Mouse (Mus musculus) MEL (cell line): ENCODE measurements at regions not wholly inside any gene's neighbourhood (a gene's known extent, or its start where the extent isn't known, plus 50 kb on each side); places are given as distances from the start of the nearest gene placed in this dataset.

Source experiments
- DNase-seq: peaks from one replicate; pipeline ENCODE4 v3.0.0; 2011; ENCODE audit warnings: low read depth, low spot score
- H3K27ac ChIP-seq: 2 replicates; pipeline ENCODE4 v1.5.1; 2012; ENCODE audit warnings: low read depth, mild to moderate bottlenecking, control low read depth, low read length, moderate library complexity; ENCODE audit not compliant: control insufficient read depth
- H3K27me3 ChIP-seq, 2 experiments: fragments of 150-350 bp in 1 of 2; sonication (generic) in 1 of 2; 2 replicates each; pipeline ENCODE4 v1.6.1; 2012; ENCODE audit warnings: low read length in 2 of 2, mild to moderate bottlenecking in 2 of 2, improper control_type of control experiment in 1 of 2, moderate library complexity in 1 of 2; ENCODE audit not compliant: insufficient read depth in 2 of 2, control insufficient read depth in 1 of 2
- H3K36me3 ChIP-seq, 2 experiments: 2 replicates each; pipeline ENCODE4 v1.6.1; 2012 to 2014; ENCODE audit warnings: low read length in 2 of 2, improper control_type of control experiment in 1 of 2, inconsistent platforms in 1 of 2, mild to moderate bottlenecking in 1 of 2; ENCODE audit not compliant: insufficient read depth in 2 of 2, control insufficient read depth in 1 of 2
- H3K4me1 ChIP-seq, 2 experiments: fragments of 150-350 bp in 1 of 2; sonication (generic) in 1 of 2; 2 replicates each; pipeline ENCODE4 v1.6.1; 2012; ENCODE audit warnings: low read length in 2 of 2, improper control_type of control experiment in 1 of 2, mild to moderate bottlenecking in 1 of 2; ENCODE audit not compliant: insufficient read depth in 2 of 2, control insufficient read depth in 1 of 2
- H3K4me3 ChIP-seq, 2 experiments: fragments of 150-350 bp in 1 of 2; sonication (generic) in 1 of 2; 2 replicates each; pipeline ENCODE4 v1.5.1; 2012; ENCODE audit warnings: low read depth in 2 of 2, low read length in 2 of 2, mild to moderate bottlenecking in 2 of 2, moderate library complexity in 2 of 2, control low read depth in 1 of 2, improper control_type of control experiment in 1 of 2; ENCODE audit not compliant: control insufficient read depth in 1 of 2, insufficient read depth in 1 of 2
- H3K79me2 ChIP-seq: 2 replicates; pipeline ENCODE4 v1.6.1; 2012; ENCODE audit warnings: mild to moderate bottlenecking, low read length, moderate library complexity; ENCODE audit not compliant: control insufficient read depth, poor library complexity, insufficient read depth
- H3K9ac ChIP-seq: 2 replicates; pipeline ENCODE4 v1.6.1; 2012; ENCODE audit warnings: low read depth, mild to moderate bottlenecking, control low read depth, low read length, moderate library complexity; ENCODE audit not compliant: control insufficient read depth, poor library complexity, severe bottlenecking
- H3K9me3 ChIP-seq: fragments of 150-350 bp; sonication (generic); replicated peaks from 2 replicates; pipeline ENCODE4 v1.6.1; 2012; ENCODE audit warnings: mild to moderate bottlenecking, low read length, improper control_type of control experiment, moderate library complexity; ENCODE audit not compliant: insufficient read depth
- CHD2 ChIP-seq: IDR thresholded peaks from 2 replicates; pipeline ENCODE4 v1.6.1; 2011; ENCODE audit warnings: low read length, improper control_type of control experiment
- E2F4 ChIP-seq: IDR thresholded peaks from 2 replicates; pipeline ENCODE4 v1.6.1; 2011; ENCODE audit warnings: low read depth, low read length, improper control_type of control experiment, borderline replicate concordance
- ELF1 ChIP-seq: IDR thresholded peaks from 2 replicates; pipeline ENCODE4 v1.6.1; 2014; ENCODE audit warnings: low read depth, mild to moderate bottlenecking, inconsistent platforms, low read length, improper control_type of control experiment, moderate library complexity
- EP300 ChIP-seq, 2 experiments: IDR thresholded peaks; 2 replicates each; pipeline ENCODE4 v1.6.1; 2011; ENCODE audit warnings: improper control_type of control experiment in 2 of 2, low read length in 2 of 2, low read depth in 1 of 2, mild to moderate bottlenecking in 1 of 2
- GABPA ChIP-seq: IDR thresholded peaks from 2 replicates; pipeline ENCODE4 v1.6.1; 2012; ENCODE audit warnings: low read depth, mild to moderate bottlenecking, inconsistent platforms, low read length, improper control_type of control experiment, moderate library complexity
- HCFC1 ChIP-seq: IDR thresholded peaks from 2 replicates; pipeline ENCODE4 v1.6.1; 2012; ENCODE audit warnings: low read depth, mild to moderate bottlenecking, inconsistent platforms, low read length, improper control_type of control experiment, moderate library complexity
- JUND ChIP-seq: IDR thresholded peaks from 2 replicates; pipeline ENCODE4 v1.6.1; 2011; ENCODE audit warnings: low read depth, mild to moderate bottlenecking, improper control_type of control experiment, low read length
- KAT2A ChIP-seq: conservative IDR thresholded peaks from 2 replicates; pipeline ENCODE4 v1.6.1; 2012; ENCODE audit warnings: low read depth, low read length, improper control_type of control experiment, inconsistent platforms
- MAFK ChIP-seq: IDR thresholded peaks from 2 replicates; pipeline ENCODE4 v1.6.1; 2011; ENCODE audit warnings: low read depth, mild to moderate bottlenecking, low read length, improper control_type of control experiment, borderline replicate concordance
- MAX ChIP-seq: IDR thresholded peaks from 2 replicates; pipeline ENCODE4 v1.6.1; 2011; ENCODE audit warnings: low read length, improper control_type of control experiment
- MAZ ChIP-seq: IDR thresholded peaks from 2 replicates; pipeline ENCODE4 v1.6.1; 2012; ENCODE audit warnings: low read depth, mild to moderate bottlenecking, inconsistent platforms, low read length, improper control_type of control experiment
- MEF2A ChIP-seq: IDR thresholded peaks from 2 replicates; pipeline ENCODE4 v1.6.1; 2014; ENCODE audit warnings: low read depth, mild to moderate bottlenecking, inconsistent platforms, low read length, improper control_type of control experiment; ENCODE audit not compliant: poor library complexity, insufficient replicate concordance, severe bottlenecking; ENCODE audit errors: extremely low read depth
- MXI1 ChIP-seq: IDR thresholded peaks from 2 replicates; pipeline ENCODE4 v1.6.1; 2011; ENCODE audit warnings: mild to moderate bottlenecking, low read depth, low read length, improper control_type of control experiment
- MYB ChIP-seq: IDR thresholded peaks from 2 replicates; pipeline ENCODE4 v1.6.1; 2011; ENCODE audit warnings: mild to moderate bottlenecking, low read depth, low read length, improper control_type of control experiment
- MYC ChIP-seq: IDR thresholded peaks from 2 replicates; pipeline ENCODE4 v1.6.1; 2011; ENCODE audit warnings: low read depth, mild to moderate bottlenecking, low read length, improper control_type of control experiment, moderate library complexity
- NRF1 ChIP-seq: IDR thresholded peaks from 2 replicates; pipeline ENCODE4 v1.6.1; 2014; ENCODE audit warnings: low read depth, mild to moderate bottlenecking, inconsistent platforms, low read length, improper control_type of control experiment, moderate library complexity; ENCODE audit not compliant: poor library complexity, insufficient read depth, severe bottlenecking
- POLR2A ChIP-seq, 2 experiments: IDR thresholded peaks; 2 replicates each; pipeline ENCODE4 v1.6.1; 2011 to 2012; ENCODE audit warnings: low read length in 2 of 2, mild to moderate bottlenecking in 2 of 2, control low read depth in 1 of 2, improper control_type of control experiment in 1 of 2, low read depth in 1 of 2, moderate library complexity in 1 of 2; ENCODE audit not compliant: control insufficient read depth in 1 of 2, insufficient read depth in 1 of 2, poor library complexity in 1 of 2
- POLR2AphosphoS2 ChIP-seq: IDR thresholded peaks from 2 replicates; pipeline ENCODE4 v1.6.1; 2011; ENCODE audit warnings: low read length, improper control_type of control experiment
- POLR2AphosphoS5 ChIP-seq: IDR thresholded peaks from 2 replicates; pipeline ENCODE4 v1.6.1; 2012; ENCODE audit warnings: low read depth, borderline replicate concordance, mild to moderate bottlenecking, inconsistent platforms, low read length, moderate library complexity, mixed read lengths
- RAD21 ChIP-seq: IDR thresholded peaks from 2 replicates; pipeline ENCODE4 v1.6.1; 2011; ENCODE audit warnings: mild to moderate bottlenecking, low read depth, low read length, improper control_type of control experiment
- RCOR1 ChIP-seq: IDR thresholded peaks from 2 replicates; pipeline ENCODE4 v1.6.1; 2012; ENCODE audit warnings: low read depth, mild to moderate bottlenecking, inconsistent platforms, low read length, improper control_type of control experiment
- SIN3A ChIP-seq: IDR thresholded peaks from 2 replicates; pipeline ENCODE4 v1.6.1; 2012; ENCODE audit warnings: low read length, improper control_type of control experiment, inconsistent platforms
- SMC3 ChIP-seq: IDR thresholded peaks from 2 replicates; pipeline ENCODE4 v1.6.1; 2011; ENCODE audit warnings: low read depth, low read length, improper control_type of control experiment
- TBP ChIP-seq: IDR thresholded peaks from 2 replicates; pipeline ENCODE4 v1.8.0; 2011; ENCODE audit warnings: low read depth, low read length, improper control_type of control experiment
- TCF12 ChIP-seq: IDR thresholded peaks from 2 replicates; pipeline ENCODE4 v1.6.1; 2014; ENCODE audit warnings: low read depth, mild to moderate bottlenecking, inconsistent platforms, low read length, improper control_type of control experiment, moderate library complexity
- UBTF ChIP-seq: IDR thresholded peaks from 2 replicates; pipeline ENCODE4 v1.6.1; 2012; ENCODE audit warnings: low read depth, mild to moderate bottlenecking, inconsistent platforms, low read length, improper control_type of control experiment, moderate library complexity, borderline replicate concordance; ENCODE audit not compliant: insufficient read depth
- USF1 ChIP-seq: IDR thresholded peaks from 2 replicates; pipeline ENCODE4 v1.6.1; 2014; ENCODE audit warnings: low read depth, mild to moderate bottlenecking, inconsistent platforms, low read length, improper control_type of control experiment, moderate library complexity
- USF2 ChIP-seq, 2 experiments: IDR thresholded peaks; 2 replicates each; pipeline ENCODE4 v1.6.1; 2011 to 2012; ENCODE audit warnings: improper control_type of control experiment in 2 of 2, low read length in 2 of 2, borderline replicate concordance in 1 of 2, inconsistent platforms in 1 of 2, low read depth in 1 of 2, mild to moderate bottlenecking in 1 of 2; ENCODE audit not compliant: insufficient read depth in 1 of 2
- ZC3H11A ChIP-seq: IDR thresholded peaks from 2 replicates; pipeline ENCODE4 v1.6.1; 2012; ENCODE audit warnings: low read depth, mild to moderate bottlenecking, inconsistent platforms, low read length, improper control_type of control experiment
- ZKSCAN1 ChIP-seq: IDR thresholded peaks from 2 replicates; pipeline ENCODE4 v1.6.1; 2012; ENCODE audit warnings: low read depth, mild to moderate bottlenecking, inconsistent platforms, low read length, improper control_type of control experiment, moderate library complexity
- ZMIZ1 ChIP-seq: IDR thresholded peaks from 2 replicates; pipeline ENCODE4 v1.6.1; 2012; ENCODE audit warnings: low read depth, mild to moderate bottlenecking, inconsistent platforms, low read length, improper control_type of control experiment, moderate library complexity
- ZNF384 ChIP-seq: IDR thresholded peaks from 2 replicates; pipeline ENCODE4 v1.6.1; 2012; ENCODE audit warnings: low read depth, mild to moderate bottlenecking, inconsistent platforms, low read length, improper control_type of control experiment

DNA sequence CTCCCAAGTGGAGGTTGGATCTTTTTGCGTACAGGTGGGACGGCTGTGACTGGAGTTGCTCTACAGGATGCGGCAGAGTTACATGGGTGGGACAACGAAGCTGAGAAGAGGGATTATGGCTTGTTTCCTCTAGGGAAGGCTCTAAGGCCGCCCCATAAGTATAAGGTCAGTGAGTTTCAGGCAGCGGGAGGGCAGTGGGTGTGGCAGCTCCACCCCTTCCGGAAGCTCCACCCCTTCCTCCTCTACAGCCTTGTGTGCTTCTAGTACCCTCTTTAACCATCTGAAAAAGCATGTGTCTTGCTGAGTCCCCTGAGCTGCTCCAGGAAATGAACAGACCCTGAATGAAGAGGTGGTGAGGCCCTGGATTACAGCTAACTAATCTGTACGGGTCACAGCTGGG, 101.2 kb upstream of the Afdn start:
- Histone ChIP-seq H3K4me3 (no peak overlapping the region), H3K9me3 (no peaks in the 10 kb centered on the region), H3K27me3 (no peaks in the 10 kb centered on the region; a peak in 1 of 4 replicates), H3K27ac (no peak overlapping the region), H3K4me1 (no peaks in the 10 kb centered on the region), H3K9ac (no peak overlapping the region), H3K36me3 (no peaks in the 10 kb centered on the region), H3K79me2 (no peaks in the 10 kb centered on the region)
- TF ChIP-seq NRF1 (no peak), POLR2AphosphoS2 (no peak), RCOR1 (no peak), MYB (no peak), SMC3 (no peak), MAZ (no peak), MAFK (no peak), ZKSCAN1 (no peak), MAX (no peak), EP300 (IDR thresholded peaks at IDR 0.05; ENCODE audit: low read depth in 1 of 2, low read length in 2 of 2) (no peak), USF1 (no peak), ZC3H11A (no peak), MYC (no peak), MXI1 (no peak), ZNF384 (no peak), UBTF (no peak), TCF12 (no peak), SIN3A (no peak), KAT2A (no peak), RAD21 (no peak)
- DNase-seq = no peak

DNA sequence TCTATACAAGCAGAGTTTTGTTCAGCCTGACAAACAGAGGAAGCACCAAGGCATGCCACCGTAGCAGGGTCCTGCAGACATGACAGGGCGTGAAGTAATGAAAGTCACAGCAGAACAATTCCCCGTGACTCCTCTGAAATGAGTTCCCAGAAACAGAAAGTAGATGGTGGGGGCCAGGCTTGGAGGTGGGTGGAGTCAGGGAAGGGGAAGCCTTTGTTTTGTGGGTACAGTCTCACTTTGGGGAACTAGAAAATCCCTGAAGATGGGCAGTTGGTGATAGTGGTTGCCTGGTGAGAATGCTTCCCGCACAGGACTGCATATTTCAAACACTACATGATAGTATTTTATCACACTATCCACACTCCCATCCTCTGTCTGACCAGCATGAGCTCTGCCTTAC, 100.4 kb upstream of the Afdn start:
- no peaks in the 10 kb centered on the region for H3K36me3 ChIP-seq
- no peak overlapping the region for H3K9ac ChIP-seq
- no peaks in the 10 kb centered on the region for H3K9me3 ChIP-seq
- no peak overlapping the region for H3K27ac ChIP-seq
- H3K4me1 ChIP-seq = no peaks in the 10 kb centered on the region
- no peaks in the 10 kb centered on the region; a peak in 1 of 4 replicates for H3K27me3 ChIP-seq
- TF ChIP-seq RAD21 (no peak), SMC3 (no peak), USF2 (IDR thresholded peaks at IDR 0.05; ENCODE audit: borderline replicate concordance in 1 of 2, insufficient read depth in 1 of 2, low read depth in 1 of 2, low read length in 2 of 2) (no peak), MYC (no peak), HCFC1 (no peak), MAFK (no peak), CHD2 (no peak), ELF1 (no peak), ZMIZ1 (no peak), JUND (no peak), TCF12 (no peak), E2F4 (no peak), POLR2AphosphoS5 (no peak), TBP (no peak), GABPA (no peak), RCOR1 (no peak), POLR2A (IDR thresholded peaks at IDR 0.05; ENCODE audit: control insufficient read depth in 1 of 2, insufficient read depth in 1 of 2, low read depth in 1 of 2, low read length in 2 of 2, poor library complexity in 1 of 2) (no peak), MXI1 (no peak), MEF2A (no peak)
- TF ChIP-seq, all 39 proteins: peak for 0
- no peak for DNase-seq
- no peak overlapping the region for H3K4me3 ChIP-seq
- H3K79me2 ChIP-seq = no peaks in the 10 kb centered on the region
